Mouse (Mus musculus) cerebellum, adult 2 months (tissue): ENCODE results near the gene Zfp874b.

ENCODE experiments used
- CTCF ChIP-seq: fragments of 200-500 bp; IDR thresholded peaks from 2 replicates; pipeline ENCODE4 v1.5.1; 2011; ENCODE audit warnings: low read depth, mild to moderate bottlenecking, control low read depth, low read length, moderate library complexity, borderline replicate concordance; ENCODE audit not compliant: insufficient read depth
- POLR2A ChIP-seq: fragments of 200-500 bp; IDR thresholded peaks from 2 replicates; pipeline ENCODE4 v1.6.1; 2011; ENCODE audit warnings: low read length, control low read depth, borderline replicate concordance; ENCODE audit not compliant: insufficient read depth

DNA sequence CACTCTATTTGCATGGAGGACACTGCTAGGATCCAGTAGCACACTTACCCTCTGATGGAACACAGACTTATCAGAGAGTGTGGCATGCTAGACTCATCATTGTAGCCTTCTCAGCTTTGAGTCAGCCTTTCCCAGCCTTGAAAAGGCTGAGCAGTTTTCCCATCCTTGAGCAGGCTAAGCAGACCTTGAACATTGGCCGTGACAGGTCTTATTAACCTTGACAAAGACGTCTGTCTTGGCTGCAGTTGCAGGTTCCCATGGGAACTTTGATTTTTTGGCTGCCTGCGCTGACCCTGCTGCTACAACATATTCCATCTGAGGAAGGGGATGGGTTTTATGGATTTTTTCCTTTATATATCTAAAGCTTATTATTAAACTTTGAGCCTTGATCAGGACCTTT, 55.9 kb downstream of the Zfp874b start:
- TF ChIP-seq CTCF = no peak
- no peak for TF ChIP-seq POLR2A
